Mouse (Mus musculus): ENCODE results near the gene Gm48552. TPM values are rescaled to one million over a fixed set of nuclear protein-coding genes. Genes with fewer than 3 reads are reported as not detected.

The Gm48552 gene
- total RNA-seq, 2 experiments from 2014 or later = 0.84 to 1.0 TPM

DNA sequence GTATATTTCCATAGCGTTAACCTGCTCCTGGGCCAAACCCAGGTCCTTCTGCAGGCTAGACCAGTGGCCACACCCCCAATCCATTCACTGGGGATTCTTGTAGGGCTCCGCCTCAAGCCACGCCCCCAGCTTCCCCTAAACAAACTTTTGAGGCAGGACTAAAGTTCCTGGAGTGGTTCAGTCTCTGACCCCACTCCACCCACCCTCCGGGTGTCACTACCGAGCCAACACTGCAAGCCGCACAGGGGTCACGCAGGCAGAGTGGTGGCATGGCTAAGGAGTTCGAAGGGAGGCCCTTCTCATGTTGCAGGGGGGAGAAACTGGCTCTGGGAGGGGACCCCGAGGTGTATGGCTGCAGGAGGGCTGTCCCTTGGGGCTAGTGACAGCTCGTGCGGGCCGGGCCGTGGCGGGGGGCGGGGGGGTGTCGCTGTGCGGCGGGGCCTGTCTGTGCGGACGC lies 40.8 kb downstream of the Gm48552 start:
- Histone ChIP-seq H3K27ac (peak overlapping the region; percentile 97), H3K4me3 (peak overlapping the region; percentile 95)
- intact Hi-C loops (cut with DNase I) = loop anchor here (1.0 kb wide), 1 partner anchor 14 kb away; no protein-coding TSS in a partner anchor
- DNase-seq = peak; percentile 89
- no peak for TF ChIP-seq CTCF (IDR thresholded peaks at IDR 0.05)

DNA sequence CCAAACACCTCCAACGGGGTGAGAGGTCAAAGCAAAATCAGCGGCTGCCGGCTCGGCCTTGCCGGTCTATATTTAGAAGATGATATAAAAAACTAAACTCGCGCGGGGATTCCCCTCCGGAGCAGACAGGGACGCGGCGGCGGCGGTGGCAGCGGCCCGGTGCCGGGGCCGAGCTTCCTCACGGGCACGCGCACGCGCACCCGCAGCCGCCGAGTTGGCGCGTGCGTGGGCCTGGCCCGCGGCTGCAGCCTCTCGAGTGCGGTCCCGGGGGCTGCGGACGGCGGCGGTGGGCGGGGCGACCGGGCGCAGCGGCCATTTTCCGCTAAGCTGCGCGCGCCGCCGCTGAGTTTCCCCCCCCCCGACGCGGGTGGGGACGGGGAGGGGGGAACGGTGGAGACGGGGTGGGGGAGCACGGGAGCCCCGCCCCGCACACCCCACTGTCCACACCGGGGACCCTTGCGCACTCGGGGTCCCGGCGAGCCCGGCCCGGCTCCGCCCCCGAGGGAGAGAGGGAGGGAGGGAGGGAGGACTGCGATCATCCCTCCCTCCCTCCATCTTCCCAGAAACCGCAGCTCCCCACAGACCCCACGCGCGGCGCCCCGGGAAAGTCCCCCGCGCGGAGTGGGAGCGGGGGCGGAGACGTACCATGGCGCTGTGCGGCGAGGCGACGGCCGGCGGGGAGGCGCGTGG lies 41.5 kb downstream of the Gm48552 start:
- peak overlapping the region; percentile 97 for H3K27ac ChIP-seq
- H3K4me3 ChIP-seq = peak overlapping the region; percentile 95
- peak; percentile 93 for DNase-seq
- intact Hi-C loops (cut with DNase I) = no loop called here
- no peak for TF ChIP-seq CTCF (IDR thresholded peaks at IDR 0.05)

DNA sequence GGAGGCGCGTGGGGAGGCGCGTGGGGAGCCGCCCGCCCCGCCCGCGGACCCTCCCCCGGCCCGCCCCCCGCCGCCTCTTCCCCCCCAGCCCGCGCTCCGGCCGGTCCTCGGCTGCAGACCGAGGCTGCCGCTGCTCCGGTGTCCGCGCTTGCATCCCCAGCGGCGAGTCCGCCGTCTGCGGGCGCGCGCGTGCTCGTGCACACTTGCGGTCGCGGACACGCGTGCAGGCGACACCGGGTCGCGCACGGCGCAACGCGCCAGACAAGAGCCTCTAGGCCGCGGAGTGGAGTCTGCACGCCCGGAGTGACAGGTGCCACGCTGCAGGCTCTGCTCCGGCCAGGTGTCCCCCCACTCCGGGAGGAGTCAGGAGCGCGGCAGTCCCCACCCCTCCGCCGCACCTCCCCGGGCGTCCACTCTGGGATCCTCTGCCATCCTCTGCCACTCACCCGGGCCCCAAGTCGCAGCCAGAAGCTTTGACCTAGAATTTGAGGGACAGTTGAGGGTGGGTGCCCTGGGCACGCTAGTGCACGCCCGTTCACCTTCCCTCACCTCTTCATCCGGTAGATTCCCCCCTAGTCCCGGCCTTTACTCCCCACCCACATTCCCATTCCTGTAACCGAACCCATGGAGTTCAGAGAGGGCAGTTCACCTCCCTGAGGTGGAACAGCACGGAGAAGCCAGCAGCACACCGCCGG lies 42.2 kb downstream of the Gm48552 start:
- no peak for DNase-seq
- no peak for TF ChIP-seq CTCF (IDR thresholded peaks at IDR 0.05)
- H3K4me3 ChIP-seq = peak overlapping the region; percentile 95
- intact Hi-C loops (cut with DNase I) = no loop called here
- H3K27ac ChIP-seq = peak overlapping the region; percentile 97

DNA sequence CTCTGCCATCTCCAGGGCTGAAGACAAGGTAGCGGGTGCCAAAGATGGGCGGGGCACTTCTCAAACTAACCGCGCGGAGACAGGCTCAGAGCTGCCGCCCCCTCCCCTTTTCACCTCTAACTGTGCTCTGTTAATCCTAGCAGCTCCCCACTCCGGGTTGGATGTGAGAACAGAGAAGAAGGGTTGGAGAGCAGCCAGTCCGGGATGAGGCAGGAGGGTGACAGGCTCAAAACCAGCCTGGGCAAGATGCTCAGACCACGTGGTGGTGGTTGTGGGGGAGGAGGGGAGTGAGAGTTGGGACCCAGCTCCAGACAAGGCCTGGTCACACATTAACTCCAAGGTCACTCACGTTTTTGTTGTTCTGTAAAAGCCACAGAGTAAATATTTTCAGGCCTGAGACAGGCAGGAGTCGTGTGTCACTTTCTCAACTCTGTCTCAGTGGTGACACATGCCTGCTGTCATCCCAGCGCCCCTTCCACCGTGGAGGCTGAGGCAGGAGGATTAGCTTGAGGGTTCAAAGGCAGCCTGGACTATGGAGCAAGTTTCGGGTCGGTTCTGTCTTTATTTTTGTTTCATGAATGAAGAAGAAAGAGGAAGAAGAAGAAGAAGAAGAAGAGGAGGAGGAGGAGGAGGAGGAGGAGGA lies 42.8 kb downstream of the Gm48552 start:
- Histone ChIP-seq H3K27ac (peak overlapping the region; percentile 97), H3K4me3 (peak overlapping the region; percentile 95)
- DNase-seq = peak; percentile 52
- TF ChIP-seq CTCF (IDR thresholded peaks at IDR 0.05) = no peak
- intact Hi-C loops (cut with DNase I) = no loop called here

DNA sequence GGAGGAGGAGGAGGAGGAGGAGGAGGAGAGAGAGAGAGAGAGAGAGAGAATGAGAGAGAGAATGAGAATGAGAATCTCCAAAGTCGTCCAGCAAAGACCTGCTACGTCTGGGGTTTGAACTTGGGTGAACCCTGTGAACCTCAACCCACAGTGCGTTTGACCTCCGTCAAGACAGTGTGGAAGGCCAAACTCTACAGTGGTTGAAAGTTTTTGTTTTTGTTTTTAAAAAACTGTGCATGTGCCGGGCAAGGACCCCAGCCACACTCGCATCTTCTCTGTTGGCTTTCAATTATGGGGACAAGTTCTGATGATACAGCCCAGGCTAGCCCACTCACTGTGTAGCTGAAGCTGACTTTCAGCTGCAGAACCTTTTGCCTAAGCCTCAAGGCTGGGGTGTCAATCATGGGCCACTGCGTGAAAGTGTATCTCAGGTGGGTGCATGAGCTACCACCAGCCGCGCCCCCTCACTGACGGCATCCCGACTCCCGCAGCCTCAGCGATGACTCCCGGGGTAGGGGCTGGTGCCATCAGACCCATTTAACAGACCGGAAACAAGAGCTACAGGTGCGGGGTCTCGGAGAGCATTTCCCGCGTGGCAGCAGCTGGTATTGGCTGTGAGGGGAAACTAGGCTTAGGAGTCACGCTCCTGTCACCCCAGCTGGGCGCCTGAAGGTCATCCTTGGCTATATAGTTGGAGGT lies 43.5 kb downstream of the Gm48552 start:
- H3K4me3 ChIP-seq = peak overlapping the region; percentile 52
- intact Hi-C loops (cut with DNase I) = no loop called here
- DNase-seq = no peak
- peak overlapping the region; percentile 96 for H3K27ac ChIP-seq
- TF ChIP-seq CTCF (IDR thresholded peaks at IDR 0.05) = no peak

DNA sequence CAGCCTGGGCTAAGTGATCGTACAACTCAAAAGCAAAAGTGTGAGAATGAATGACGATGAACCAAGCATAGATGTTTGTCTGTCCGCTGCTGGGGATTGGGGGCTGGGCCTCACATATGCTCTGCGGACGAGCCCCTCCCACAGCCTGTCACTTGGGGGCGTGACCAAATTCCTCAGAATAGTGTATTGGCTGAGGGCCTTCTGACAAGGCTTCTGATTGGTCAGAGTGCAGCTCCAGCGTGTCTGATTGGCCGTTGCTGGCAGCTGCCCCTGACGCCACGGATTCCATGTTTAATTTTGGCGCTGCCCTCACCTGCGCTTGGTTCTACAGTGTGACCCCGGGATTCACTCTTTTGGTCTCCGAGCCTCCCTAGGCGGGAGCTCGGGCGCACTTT lies 44.1 kb downstream of the Gm48552 start:
- H3K4me3 ChIP-seq = peak overlapping the region; percentile 68
- intact Hi-C loops (cut with DNase I) = no loop called here
- peak; percentile 95 for DNase-seq
- TF ChIP-seq CTCF (IDR thresholded peaks at IDR 0.05) = no peak
- peak overlapping the region; percentile 96 for H3K27ac ChIP-seq

DNA sequence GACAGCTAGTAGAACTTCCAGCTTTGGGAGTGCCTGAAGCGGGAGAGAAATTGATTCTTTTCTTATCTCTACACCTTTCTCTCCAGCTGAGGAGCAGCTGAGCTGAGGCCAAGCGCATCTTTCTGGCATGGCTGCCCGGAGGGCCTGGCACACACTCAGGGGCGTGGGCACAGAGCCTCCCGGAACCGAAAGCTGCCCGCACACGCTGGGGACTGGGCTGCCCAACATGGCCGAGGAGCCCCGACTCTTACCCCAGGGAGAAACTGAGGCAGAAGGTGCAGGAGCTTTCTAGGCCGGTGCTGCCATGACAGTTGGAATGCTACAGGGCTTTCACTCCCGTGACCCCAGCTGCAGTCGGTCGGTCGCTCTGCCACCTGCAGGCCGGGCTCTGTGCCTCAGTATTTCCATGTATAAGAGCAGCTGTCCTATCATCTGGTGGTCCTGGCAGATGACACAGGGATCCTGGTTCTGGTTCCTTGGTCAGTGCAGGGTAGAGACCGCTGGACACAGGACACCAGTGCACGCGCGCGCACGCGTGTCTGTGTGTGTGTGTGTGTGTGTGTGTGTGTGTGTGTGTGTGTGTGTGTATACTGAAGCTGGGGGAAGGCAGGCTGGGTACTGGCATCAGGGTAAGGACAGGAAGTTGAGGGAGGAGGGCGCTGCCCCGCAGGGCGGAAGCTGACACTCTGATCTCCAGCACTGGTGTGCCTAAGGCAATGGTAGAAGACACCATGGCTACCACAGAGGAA lies 44.9 kb downstream of the Gm48552 start:
- intact Hi-C loops (cut with DNase I) = loop anchor here (2.0 kb wide), 1 partner anchor 25 kb away; no protein-coding TSS in a partner anchor
- TF ChIP-seq CTCF (IDR thresholded peaks at IDR 0.05) = peak; percentile 60
- peak overlapping the region; percentile 68 for H3K4me3 ChIP-seq
- DNase-seq = peak; percentile 85
- H3K27ac ChIP-seq = peak overlapping the region; percentile 96

DNA sequence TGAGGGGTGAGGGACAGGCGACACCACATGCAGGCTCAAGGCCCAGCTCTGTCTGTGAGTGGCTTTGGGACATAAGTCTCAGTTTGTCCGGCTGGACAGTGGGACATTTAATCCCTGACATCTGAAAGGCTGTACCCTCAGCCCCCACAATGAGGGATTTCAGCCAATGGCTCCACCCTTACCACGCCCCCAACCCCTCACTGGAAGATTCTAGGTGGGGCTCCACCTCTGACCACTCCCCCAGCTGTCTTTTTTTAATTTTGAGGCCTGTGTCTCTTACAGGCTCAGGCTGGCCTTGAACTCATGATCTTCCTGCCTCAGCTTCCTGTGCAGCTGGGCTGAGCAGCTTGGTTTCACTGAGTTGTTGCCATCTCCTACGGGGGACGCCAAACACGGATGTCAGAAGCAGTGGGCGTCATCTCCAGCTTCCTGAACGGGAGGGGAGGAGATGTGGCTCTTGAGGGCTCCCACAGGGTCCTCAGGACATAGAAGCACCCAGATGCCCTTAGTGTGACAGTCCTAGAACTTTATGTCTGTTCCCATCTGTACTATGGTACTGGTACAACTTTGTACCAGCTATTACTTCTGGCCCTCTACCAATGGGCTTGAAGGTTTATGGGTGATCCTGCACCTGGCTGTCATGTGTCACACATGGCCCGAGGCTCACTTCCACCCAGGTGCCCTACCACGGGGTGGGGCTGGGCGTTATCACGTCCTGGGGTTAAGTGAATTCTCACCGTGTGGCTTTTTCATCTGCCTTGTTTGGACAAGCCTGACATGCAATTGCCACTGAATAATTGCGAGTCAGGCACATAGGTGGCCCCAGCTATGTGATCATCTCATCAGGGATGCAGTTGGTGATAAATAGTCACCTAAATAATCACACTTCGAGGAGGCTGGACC lies 45.8 kb downstream of the Gm48552 start:
- Histone ChIP-seq H3K4me3 (peak overlapping the region; percentile 68), H3K27ac (peak overlapping the region; percentile 96)
- intact Hi-C loops (cut with DNase I) = loop anchor here (2.0 kb wide), 1 partner anchor 26 kb away; no protein-coding TSS in a partner anchor
- no peak for TF ChIP-seq CTCF (IDR thresholded peaks at IDR 0.05)
- DNase-seq = peak; percentile 42

DNA sequence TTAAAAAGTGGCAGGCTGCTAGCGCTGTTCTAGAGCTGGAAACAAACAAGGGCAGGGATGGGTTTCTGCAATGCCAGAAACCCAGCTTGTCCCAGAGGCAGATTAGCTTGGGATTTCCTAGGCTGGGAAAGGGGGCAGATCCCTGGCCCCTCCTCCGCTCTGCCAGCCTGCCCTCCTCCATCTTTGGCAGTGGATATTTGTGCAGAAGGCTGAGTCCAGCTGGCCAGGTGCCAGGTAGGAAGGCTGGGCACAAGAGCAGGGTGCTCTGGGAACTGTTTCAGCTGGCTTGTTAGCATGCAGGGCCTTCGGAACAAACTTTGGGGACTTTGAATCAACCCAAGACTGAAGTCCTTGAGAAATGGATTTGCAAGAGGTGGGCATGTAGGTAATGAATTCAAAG lies 46.6 kb downstream of the Gm48552 start:
- intact Hi-C loops (cut with DNase I) = loop anchor here (2.0 kb wide), 1 partner anchor 27 kb away; no protein-coding TSS in a partner anchor

More for the DNA sequence above, 46.6 kb downstream of the Gm48552 start:
- no peak for TF ChIP-seq CTCF (IDR thresholded peaks at IDR 0.05)
- peak; percentile 91 for DNase-seq
- Histone ChIP-seq H3K27ac (peak overlapping the region; percentile 96), H3K4me3 (peak overlapping the region; percentile 16; the same call in 1 of the 2 replicates)

Small RNAs within 50 kb of the gene (microRNA-seq; reads per million reads assigned to microRNA genes)
- gene Mir1191b (not detected), gene Mir6913 (not detected)

Other genes starting within 250 kb of the Gm48552 start
- 10 to 100 TPM; 15.7 to 16.2 TPM for gene Pias4, start 221.1 kb upstream of the Gm48552 start, total RNA-seq (2021)
- 1,000 to 10,000 TPM; 1,128 to 1,335 TPM for gene Eef2, start 212.4 kb upstream of the Gm48552 start, total RNA-seq (2021)
- 10 to 100 TPM; 22.1 to 24.9 TPM for gene Dapk3, start 206.0 kb upstream of the Gm48552 start, total RNA-seq (2021)
- gene 4930442H23Rik, start 205.2 kb upstream of the Gm48552 start, total RNA-seq (2021) = not detected
- gene Nmrk2, start 187.0 kb upstream of the Gm48552 start, total RNA-seq (2021) = 10 to 100 TPM; 59.7 to 72.8 TPM
- gene Atcay, start 158.2 kb upstream of the Gm48552 start, total RNA-seq (2021) = not detected
- gene Zfr2, start 155.8 kb upstream of the Gm48552 start, total RNA-seq (2021) = 1 to 10 TPM; 1.8 to 2.7 TPM
- gene Matk, start 136.1 kb upstream of the Gm48552 start, total RNA-seq (2021) = under 1 TPM; 0.15 to 0.31 TPM
- gene Mrpl54, start 122.1 kb upstream of the Gm48552 start, total RNA-seq (2021) = 100 to 1,000 TPM; 103 to 112 TPM
- 100 to 1,000 TPM; 110 to 119 TPM for gene Apba3, start 122.0 kb upstream of the Gm48552 start, total RNA-seq (2021)
- not detected for gene Tjp3, start 97.4 kb upstream of the Gm48552 start, total RNA-seq (2021)
- 10 to 100 TPM; 20.7 to 25.0 TPM for gene Pip5k1c, start 96.0 kb upstream of the Gm48552 start, total RNA-seq (2021)
- gene Cactin, start 67.9 kb upstream of the Gm48552 start, total RNA-seq (2021) = 10 to 100 TPM in 1 of 2 experiments, 1 to 10 TPM in 1; 8.5 to 11.5 TPM
- under 1 TPM; 0.43 to 0.75 TPM for gene Tbxa2r, start 60.3 kb upstream of the Gm48552 start, total RNA-seq (2021)
- gene Gipc3, start 45.7 kb upstream of the Gm48552 start, total RNA-seq (2021) = 1 to 10 TPM in 1 of 2 experiments, under 1 TPM in 1; 0.69 to 1.3 TPM
- 10 to 100 TPM; 22.9 to 28.2 TPM for gene Hmg20b, start 38.5 kb upstream of the Gm48552 start, total RNA-seq (2021)
- gene Mfsd12, start 31.5 kb upstream of the Gm48552 start, total RNA-seq (2021) = 1 to 10 TPM; 2.2 to 3.3 TPM
- 1 to 10 TPM in 1 of 2 experiments, under 1 TPM in 1; 0.89 to 1.2 TPM for gene 4930404N11Rik, start 23.2 kb upstream of the Gm48552 start, total RNA-seq (2021)
- 10 to 100 TPM; 14.0 to 18.8 TPM for gene Fzr1, start 10.5 kb upstream of the Gm48552 start, total RNA-seq (2021)
- gene Dohh, start 4.6 kb upstream of the Gm48552 start, total RNA-seq (2021) = 10 to 100 TPM; 38.1 to 39.8 TPM
- 1 to 10 TPM in 1 of 2 experiments, under 1 TPM in 1; 0.87 to 2.8 TPM for gene Gm48551, start 4.5 kb upstream of the Gm48552 start, total RNA-seq (2021)
- not detected for gene Smim24, start 4.0 kb downstream of the Gm48552 start, total RNA-seq (2021)
- gene Nfic, start 66.6 kb downstream of the Gm48552 start, total RNA-seq (2021) = 100 to 1,000 TPM; 207 to 215 TPM
- gene Celf5, start 93.7 kb downstream of the Gm48552 start, total RNA-seq (2021) = under 1 TPM in 1 of 2 experiments, not detected in 1; 0.17 TPM
- 10 to 100 TPM; 38.3 to 44.8 TPM for gene Ncln, start 107.4 kb downstream of the Gm48552 start, total RNA-seq (2021)
- gene S1pr4, start 111.1 kb downstream of the Gm48552 start, total RNA-seq (2021) = 1 to 10 TPM in 1 of 2 experiments, under 1 TPM in 1; 0.97 to 1.2 TPM
- under 1 TPM; 0.26 to 0.53 TPM for gene Gna15, start 135.2 kb downstream of the Gm48552 start, total RNA-seq (2021)
- 10 to 100 TPM; 25.7 to 30.3 TPM for gene Gna11, start 156.2 kb downstream of the Gm48552 start, total RNA-seq (2021)
- 100 to 1,000 TPM; 847 to 871 TPM for gene Aes, start 170.5 kb downstream of the Gm48552 start, total RNA-seq (2021)
- gene Tle2, start 185.6 kb downstream of the Gm48552 start, total RNA-seq (2021) = 1 to 10 TPM; 5.6 to 7.3 TPM
- gene Tle6, start 212.1 kb downstream of the Gm48552 start, total RNA-seq (2021) = 1 to 10 TPM; 5.6 to 6.7 TPM
- gene BC025920, start 217.3 kb downstream of the Gm48552 start, total RNA-seq (2021) = 1 to 10 TPM; 2.5 to 3.9 TPM
- gene Sirt6, start 238.8 kb downstream of the Gm48552 start, total RNA-seq (2021) = 1 to 10 TPM; 4.7 to 5.6 TPM
- 10 to 100 TPM in 1 of 2 experiments, 1 to 10 TPM in 1; 6.8 to 10.5 TPM for gene Ankrd24, start 239.5 kb downstream of the Gm48552 start, total RNA-seq (2021)